ENCODE assay signal across 15 mouse cellular contexts in genomic region chr11:65004836-65005235, GRCm38 (mm10).
"Had no signal": no experiment of that assay in that cellular context is flagged by ENCODE, and none has a peak within 500 bp of the region (broad histone marks: within the 10 kb centered on the region; RNA-seq: fewer than 3 reads in every experiment).

No protein-coding gene starts in this region.

- H3K27me3 ChIP-seq: limb, embryonic 15.5 days; liver, embryonic 12.5 days; midbrain, embryonic 15.5 days; neural tube, embryonic 12.5 days had no signal

- H3K4me3 ChIP-seq: limb, embryonic 15.5 days; liver, embryonic 12.5 days; megakaryocyte, embryonic 14.5 days; midbrain, embryonic 15.5 days; neural tube, embryonic 12.5 days had no signal

- H3K4me1 ChIP-seq: limb, embryonic 15.5 days; liver, embryonic 12.5 days; megakaryocyte, embryonic 14.5 days; midbrain, embryonic 15.5 days; neural tube, embryonic 12.5 days had no signal

- DNase-seq: kidney, adult 8-10 months; kidney, postnatal 36 days; layer of hippocampus, adult 9-11 months; layer of hippocampus, postnatal 36 days; right cerebral cortex, postnatal 4 days; spleen, adult 18-20 months; thymus, adult 18-20 months; thymus, postnatal 25 days had no signal

- H3K27ac ChIP-seq: kidney, postnatal 0 days; limb, embryonic 15.5 days; liver, embryonic 12.5 days; macrophage; midbrain, embryonic 15.5 days; neural tube, embryonic 12.5 days had no signal
